Mouse (Mus musculus) lung, postnatal 10 days (tissue): ENCODE data around the gene Ift122.

Source experiments
- DNase-seq: peaks from one replicate; pipeline ENCODE4 v3.0.0; 2021

The Ift122 gene

GRCm38 (mm10) chr6:115961743-115962142 is 108.5 kb downstream of the Ift122 start:
- no peak for DNase-seq

- no peak for DNase-seq
Observed at GRCm38 (mm10) chr6:115962439-115963085, 109.3 kb downstream of the Ift122 start.

- DNase-seq, result no peak
Observed at GRCm38 (mm10) chr6:115963656-115964055, 110.4 kb downstream of the Ift122 start.

- no peak for DNase-seq
Observed at GRCm38 (mm10) chr6:115966227-115966966, 113.1 kb downstream of the Ift122 start.

GRCm38 (mm10) chr6:115967291-115967880 is 114.1 kb downstream of the Ift122 start:
- DNase-seq, result no peak

GRCm38 (mm10) chr6:115968086-115968485 is 114.8 kb downstream of the Ift122 start:
- DNase-seq, result no peak

- DNase-seq, result no peak
Observed at GRCm38 (mm10) chr6:115968700-115969099, 115.4 kb downstream of the Ift122 start.

GRCm38 (mm10) chr6:115969103-115969502 is 115.8 kb downstream of the Ift122 start:
- DNase-seq, result no peak

GRCm38 (mm10) chr6:115969952-115970351 is 116.7 kb downstream of the Ift122 start:
- DNase-seq, result no peak

GRCm38 (mm10) chr6:115971273-115972060 is 118.2 kb downstream of the Ift122 start:
- DNase-seq, result peak; percentile 67

- DNase-seq, result peak; percentile 68
Observed at GRCm38 (mm10) chr6:115972083-115972764, 119.0 kb downstream of the Ift122 start.

- DNase-seq, result no peak
Observed at GRCm38 (mm10) chr6:115973139-115973875, 120.0 kb downstream of the Ift122 start.

GRCm38 (mm10) chr6:115973881-115974662 is 120.8 kb downstream of the Ift122 start:
- DNase-seq, result no peak

- DNase-seq, result no peak
Observed at GRCm38 (mm10) chr6:115975606-115976005, 122.3 kb downstream of the Ift122 start.
